Mouse (Mus musculus) CH12.LX (cell line): ENCODE results near the gene Adam12. TPM values are rescaled to one million over a fixed set of nuclear protein-coding genes. Genes with fewer than 3 reads are reported as not detected.

Experiments used
- DNase-seq: peaks from one replicate; pipeline ENCODE4 v3.0.0-alpha.2; 2013; ENCODE audit errors: extremely low read depth
- H3K27ac ChIP-seq: 2 replicates; pipeline ENCODE4 v1.5.1; 2012; ENCODE audit warnings: low read depth, mild to moderate bottlenecking, control low read depth, moderate library complexity; ENCODE audit not compliant: insufficient read depth
- H3K27me3 ChIP-seq: replicated peaks from 2 replicates; pipeline ENCODE3; 2012; ENCODE audit warnings: inconsistent platforms
- H3K36me3 ChIP-seq, 2 experiments: replicated peaks in 1 of 2; 2 replicates each; pipeline versions ENCODE3 to v1.6.1; 2012; ENCODE audit warnings: inconsistent platforms in 1 of 2, low read length in 1 of 2, mild to moderate bottlenecking in 1 of 2, mixed read lengths in 1 of 2, moderate library complexity in 1 of 2; ENCODE audit not compliant: control insufficient read depth in 1 of 2, insufficient read depth in 1 of 2
- H3K4me1 ChIP-seq, 2 experiments: 2 replicates each; pipeline ENCODE4 v1.6.1; 2012; ENCODE audit warnings: inconsistent platforms in 1 of 2, moderate library complexity in 1 of 2; ENCODE audit not compliant: insufficient read depth in 2 of 2, control insufficient read depth in 1 of 2
- H3K4me2 ChIP-seq: 2 replicates; pipeline ENCODE4 v1.6.1; 2012; ENCODE audit warnings: low read depth, mild to moderate bottlenecking, control low read depth; ENCODE audit not compliant: poor library complexity, insufficient read depth, severe bottlenecking
- H3K4me3 ChIP-seq, 3 experiments: fragments of 150-350 bp in 1 of 3; sonication (generic) in 1 of 3; replicated peaks in 1 of 3; 2 replicates each; pipeline versions ENCODE3 to v1.5.1; 2011 to 2012; ENCODE audit warnings: low read depth in 2 of 3, low read length in 2 of 3, mild to moderate bottlenecking in 2 of 3, moderate library complexity in 2 of 3, control low read depth in 1 of 3, improper control_type of control experiment in 1 of 3, inconsistent platforms in 1 of 3, mixed read lengths in 1 of 3; ENCODE audit not compliant: poor library complexity in 1 of 3
- H3K79me2 ChIP-seq: replicated peaks from 2 replicates; pipeline ENCODE4 v1.6.1; 2012; ENCODE audit warnings: mild to moderate bottlenecking, moderate library complexity; ENCODE audit not compliant: control insufficient read depth, poor library complexity, insufficient read depth, severe bottlenecking; ENCODE audit errors: extremely low read depth
- H3K9ac ChIP-seq: 2 replicates; pipeline ENCODE4 v1.6.1; 2012; ENCODE audit warnings: low read depth, mild to moderate bottlenecking, control low read depth, moderate library complexity; ENCODE audit not compliant: insufficient read depth
- H3K9me3 ChIP-seq: replicated peaks from 2 replicates; pipeline ENCODE3; 2012; ENCODE audit warnings: low read length, inconsistent platforms, mixed read lengths
- BHLHE40 ChIP-seq: IDR thresholded peaks from 2 replicates; pipeline ENCODE4 v1.6.1; 2011; ENCODE audit warnings: mild to moderate bottlenecking, low read depth, low read length, improper control_type of control experiment
- CHD1 ChIP-seq: IDR thresholded peaks from 2 replicates; pipeline ENCODE4 v1.6.1; 2012; ENCODE audit warnings: low read depth, low read length, improper control_type of control experiment, inconsistent platforms
- CHD2 ChIP-seq: IDR thresholded peaks from 2 replicates; pipeline ENCODE4 v1.6.1; 2011; ENCODE audit warnings: low read length, improper control_type of control experiment
- E2F4 ChIP-seq: IDR thresholded peaks from 2 replicates; pipeline ENCODE4 v1.6.1; 2011; ENCODE audit warnings: low read depth, low read length, improper control_type of control experiment; ENCODE audit not compliant: insufficient replicate concordance
- ETS1 ChIP-seq: conservative IDR thresholded peaks from 2 replicates; pipeline ENCODE4 v1.6.1; 2012; ENCODE audit warnings: low read depth, mild to moderate bottlenecking, inconsistent platforms, low read length, improper control_type of control experiment, moderate library complexity
- IRF4 ChIP-seq: IDR thresholded peaks from 2 replicates; pipeline ENCODE4 v1.6.1; 2014; ENCODE audit warnings: low read depth, mild to moderate bottlenecking, inconsistent platforms, low read length, improper control_type of control experiment
- JUN ChIP-seq: IDR thresholded peaks from 2 replicates; pipeline ENCODE4 v1.6.1; 2011; ENCODE audit warnings: low read depth, mild to moderate bottlenecking, low read length, improper control_type of control experiment, moderate library complexity; ENCODE audit not compliant: insufficient read depth
- MAFK ChIP-seq: IDR thresholded peaks from 2 replicates; pipeline ENCODE4 v1.6.1; 2011; ENCODE audit warnings: low read length, improper control_type of control experiment; ENCODE audit not compliant: insufficient replicate concordance
- MAX ChIP-seq: IDR thresholded peaks from 2 replicates; pipeline ENCODE4 v1.6.1; 2011; ENCODE audit warnings: low read length, improper control_type of control experiment
- MAZ ChIP-seq: IDR thresholded peaks from 2 replicates; pipeline ENCODE4 v1.6.1; 2012; ENCODE audit warnings: low read depth, mild to moderate bottlenecking, inconsistent platforms, low read length, improper control_type of control experiment, moderate library complexity
- MYC ChIP-seq: IDR thresholded peaks from 2 replicates; pipeline ENCODE4 v1.6.1; 2011; ENCODE audit warnings: low read depth, mild to moderate bottlenecking, improper control_type of control experiment, low read length
- NELFE ChIP-seq: IDR thresholded peaks from 2 replicates; pipeline ENCODE4 v1.6.1; 2011; ENCODE audit warnings: low read depth, low read length, improper control_type of control experiment
- PAX5 ChIP-seq: IDR thresholded peaks from 2 replicates; pipeline ENCODE4 v1.6.1; 2012; ENCODE audit warnings: low read length, inconsistent platforms, mixed read lengths
- POLR2A ChIP-seq: IDR thresholded peaks from 2 replicates; pipeline ENCODE4 v1.6.1; 2011; ENCODE audit warnings: low read depth, mild to moderate bottlenecking, improper control_type of control experiment, low read length
- RCOR1 ChIP-seq: conservative IDR thresholded peaks from 2 replicates; pipeline ENCODE4 v1.6.1; 2012; ENCODE audit warnings: low read depth, mild to moderate bottlenecking, inconsistent platforms, low read length, improper control_type of control experiment
- SMC3 ChIP-seq: IDR thresholded peaks from 2 replicates; pipeline ENCODE4 v1.6.1; 2011; ENCODE audit warnings: low read depth, low read length, improper control_type of control experiment
- TBP ChIP-seq: conservative IDR thresholded peaks from 2 replicates; pipeline ENCODE4 v1.6.1; 2011; ENCODE audit warnings: low read depth, low read length, improper control_type of control experiment
- USF1 ChIP-seq: IDR thresholded peaks from 2 replicates; pipeline ENCODE4 v1.6.1; 2014; ENCODE audit warnings: low read depth, mild to moderate bottlenecking, inconsistent platforms, low read length, improper control_type of control experiment
- USF2 ChIP-seq: conservative IDR thresholded peaks from 2 replicates; pipeline ENCODE4 v1.6.1; 2011; ENCODE audit warnings: low read depth, low read length, improper control_type of control experiment
- ZC3H11A ChIP-seq: IDR thresholded peaks from 2 replicates; pipeline ENCODE4 v1.6.1; 2012; ENCODE audit warnings: low read depth, mild to moderate bottlenecking, inconsistent platforms, low read length, improper control_type of control experiment
- ZKSCAN1 ChIP-seq: IDR thresholded peaks from 2 replicates; pipeline ENCODE4 v1.6.1; 2012; ENCODE audit warnings: low read depth, inconsistent platforms, low read length, improper control_type of control experiment, borderline replicate concordance
- ZMIZ1 ChIP-seq: IDR thresholded peaks from 2 replicates; pipeline ENCODE4 v1.6.1; 2012; ENCODE audit warnings: low read depth, mild to moderate bottlenecking, inconsistent platforms, low read length, improper control_type of control experiment
- ZNF384 ChIP-seq: IDR thresholded peaks from 2 replicates; pipeline ENCODE4 v1.6.1; 2012; ENCODE audit warnings: low read depth, low read length, improper control_type of control experiment, inconsistent platforms
- dilution Hi-C: fragments of 300-500 bp; cut with MboI; formaldehyde crosslinking; loops from 2 replicates; pipeline ENCODE4 v1.14.3; 2020; ENCODE audit warnings: low sequenced_read_pairs; ENCODE audit not compliant: extremely low pct_unique_long_range_greater_than_20kb, extremely low pct_ligation_motif_present
- in situ Hi-C: fragments of 300-500 bp; cut with MboI; formaldehyde crosslinking; loops from 3 replicates; pipeline ENCODE4 v1.14.3; 2019; ENCODE audit warnings: low sequenced_read_pairs, low pct_ligation_motif_present, low pct_unique_long_range_greater_than_20kb, mixed read lengths
- polyA plus RNA-seq: library from polyadenylated mRNA; unstranded; fragments of >175 nt; gene quantifications from 2 replicates; pipeline ENCODE4 v1.2.1, GENCODE M21; 2012; ENCODE audit warnings: low read depth; ENCODE audit not compliant: insufficient read length
- total RNA-seq, 2 experiments: library from RNA; depleted of rRNA; stranded (reverse); fragments of 300-350 nt in 1 of 2; fragments of >200 nt in 1 of 2; gene quantifications; 2 replicates each; pipeline ENCODE4 v1.2.3; 2012 to 2014

The Adam12 gene
- total and polyA plus RNA-seq, 3 experiments = not detected

- Histone ChIP-seq H3K9ac (no peak overlapping the region), H3K27ac (no peak overlapping the region), H3K27me3 (peaks cover 14% of the 10 kb centered on the region), H3K4me1 (no peaks in the 10 kb centered on the region), H3K4me3 (no peak overlapping the region), H3K4me2 (no peak overlapping the region), H3K79me2 (no peaks in the 10 kb centered on the region), H3K9me3 (peaks cover 55% of the 10 kb centered on the region), H3K36me3 (no peaks in the 10 kb centered on the region)
- dilution Hi-C loops = no loop called here
- no peak for TF ChIP-seq USF2
- TF ChIP-seq ETS1 = no peak
- in situ Hi-C loops = no loop called here
- no peak for DNase-seq
Observed at GRCm38 (mm10) chr7:133919918-133920317, 312.0 kb downstream of the Adam12 start.

DNA sequence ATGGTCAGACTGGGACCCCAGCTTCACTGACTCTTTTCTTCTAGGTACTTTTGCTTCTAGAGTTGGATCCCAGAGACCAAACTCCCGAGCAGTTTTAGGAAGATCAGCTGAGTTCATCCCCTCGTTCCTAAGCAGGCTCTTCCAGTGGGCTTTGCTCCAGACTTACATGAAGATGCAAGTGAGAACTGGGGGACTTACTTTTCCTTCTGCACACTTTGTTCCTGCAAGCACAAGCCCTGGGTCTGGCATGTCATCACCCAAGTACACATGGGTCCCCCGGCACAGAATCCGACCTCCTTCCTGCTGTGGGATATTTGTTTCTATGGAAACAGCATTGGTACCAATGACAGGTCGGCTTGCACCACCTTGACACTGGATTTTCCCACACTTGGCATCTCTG is 312.6 kb downstream of the Adam12 start:
- H3K4me3 ChIP-seq = no peak overlapping the region
- no peak overlapping the region for H3K9ac ChIP-seq
- TF ChIP-seq E2F4 (no peak), NELFE (no peak), MYC (no peak), CHD1 (no peak), IRF4 (no peak), POLR2A (no peak), RCOR1 (no peak), JUN (no peak), PAX5 (no peak), ZC3H11A (no peak), TBP (no peak), ZMIZ1 (no peak), SMC3 (no peak), BHLHE40 (no peak), USF1 (no peak)
- dilution Hi-C loops = no loop called here
- H3K79me2 ChIP-seq = no peaks in the 10 kb centered on the region
- in situ Hi-C loops = no loop called here
- H3K4me1 ChIP-seq = no peaks in the 10 kb centered on the region
- H3K27ac ChIP-seq = no peak overlapping the region
- no peaks in the 10 kb centered on the region for H3K36me3 ChIP-seq
- peaks cover 57% of the 10 kb centered on the region for H3K9me3 ChIP-seq
- H3K27me3 ChIP-seq = peaks cover 14% of the 10 kb centered on the region
- DNase-seq = no peak
- no peak overlapping the region for H3K4me2 ChIP-seq

DNA sequence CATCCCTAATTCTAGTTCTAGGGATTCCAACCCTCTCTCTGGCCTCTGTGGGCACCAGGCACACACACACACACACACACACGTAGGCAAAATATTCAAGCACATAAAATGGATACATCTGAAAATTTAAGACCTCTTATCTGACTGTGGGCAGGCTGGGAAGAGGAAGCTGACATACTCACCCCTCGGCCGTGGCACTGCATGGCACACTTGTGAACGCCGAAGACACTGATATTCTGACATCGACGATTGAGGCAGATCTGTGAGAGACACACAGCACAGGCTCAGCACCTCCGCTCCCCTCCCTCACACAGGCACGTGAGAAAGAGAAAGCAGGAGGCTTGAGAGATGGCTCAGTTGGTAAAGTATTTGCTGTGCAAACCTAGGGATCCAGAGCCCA is 315.7 kb downstream of the Adam12 start:
- Histone ChIP-seq H3K9me3 (peaks cover 48% of the 10 kb centered on the region), H3K36me3 (no peaks in the 10 kb centered on the region), H3K27me3 (peaks cover 7% of the 10 kb centered on the region), H3K79me2 (no peaks in the 10 kb centered on the region), H3K4me3 (no peak overlapping the region), H3K4me2 (no peak overlapping the region), H3K9ac (no peak overlapping the region), H3K4me1 (no peaks in the 10 kb centered on the region), H3K27ac (no peak overlapping the region)
- TF ChIP-seq E2F4 = no peak
- TF ChIP-seq MAZ = no peak
- no peak for TF ChIP-seq ZKSCAN1
- TF ChIP-seq IRF4 = no peak
- TF ChIP-seq MYC = no peak
- no peak for TF ChIP-seq MAFK
- TF ChIP-seq TBP = no peak
- TF ChIP-seq ZNF384 = no peak
- no peak for TF ChIP-seq CHD2
- TF ChIP-seq MAX = no peak
- dilution Hi-C loops (no loop called here), in situ Hi-C loops (no loop called here)
- DNase-seq = no peak
